Mouse (Mus musculus) myocyte (in vitro differentiated cells): ENCODE data around the gene 4930556J24Rik. TPM values are rescaled to one million over a fixed set of nuclear protein-coding genes. Genes with fewer than 3 reads are reported as not detected.

ENCODE experiments used
- H3K27me3 ChIP-seq: one replicate; pipeline ENCODE4 v1.6.1; 2011; ENCODE audit not compliant: control insufficient read depth, insufficient read depth, insufficient read length
- H3K36me3 ChIP-seq: one replicate; pipeline ENCODE4 v1.6.1; 2011; ENCODE audit not compliant: control insufficient read depth, insufficient read depth
- H3K4me2 ChIP-seq: one replicate; pipeline ENCODE4 v1.6.1; 2011; ENCODE audit warnings: low read depth, control low read depth
- H3K4me3 ChIP-seq: one replicate; pipeline ENCODE4 v1.5.1; 2011; ENCODE audit warnings: mild to moderate bottlenecking, control low read depth, moderate library complexity
- H3K79me2 ChIP-seq: one replicate; pipeline ENCODE4 v1.6.1; 2011; ENCODE audit not compliant: control insufficient read depth, insufficient read depth
- H3ac ChIP-seq: one replicate; pipeline ENCODE4 v1.6.1; 2011; ENCODE audit not compliant: control insufficient read depth, insufficient read length
- CEBPB ChIP-seq: IDR thresholded peaks from 2 replicates; pipeline ENCODE4 v1.6.1; 2011; ENCODE audit warnings: mild to moderate bottlenecking, moderate library complexity; ENCODE audit not compliant: poor library complexity, insufficient read depth, severe bottlenecking
- E2F4 ChIP-seq: IDR thresholded peaks from one replicate; pipeline ENCODE4 v1.6.1; 2011; ENCODE audit warnings: mild to moderate bottlenecking, control low read depth, moderate library complexity; ENCODE audit not compliant: insufficient read depth
- MAX ChIP-seq: IDR thresholded peaks from one replicate; pipeline ENCODE4 v1.6.1; 2011; ENCODE audit warnings: low read depth, mild to moderate bottlenecking, control low read depth
- MYOD1 ChIP-seq, 3 experiments: IDR thresholded peaks; one replicate each; pipeline ENCODE4 v1.6.1; 2011; ENCODE audit warnings: control low read depth in 2 of 3, low read depth in 2 of 3, mild to moderate bottlenecking in 2 of 3, moderate library complexity in 1 of 3; ENCODE audit not compliant: insufficient read length in 2 of 3, control insufficient read depth in 1 of 3
- MYOG ChIP-seq, 3 experiments: IDR thresholded peaks; one replicate each; pipeline ENCODE4 v1.6.1; 2011; ENCODE audit warnings: control low read depth in 2 of 3, low read depth in 2 of 3, mild to moderate bottlenecking in 2 of 3; ENCODE audit not compliant: insufficient read length in 2 of 3, control insufficient read depth in 1 of 3, insufficient read depth in 1 of 3
- POLR2A ChIP-seq: IDR thresholded peaks from one replicate; pipeline ENCODE4 v1.6.1; 2011; ENCODE audit warnings: low read depth, mild to moderate bottlenecking, control low read depth, moderate library complexity; ENCODE audit not compliant: insufficient read length
- POLR2AphosphoS2 ChIP-seq: IDR thresholded peaks from one replicate; pipeline ENCODE4 v1.6.1; 2011; ENCODE audit warnings: low read depth, control low read depth; ENCODE audit not compliant: insufficient read length
- REST ChIP-seq: IDR thresholded peaks from one replicate; pipeline ENCODE4 v1.6.1; 2011; ENCODE audit warnings: mild to moderate bottlenecking, control low read depth, moderate library complexity; ENCODE audit not compliant: insufficient read depth, insufficient read length
- SRF ChIP-seq: IDR thresholded peaks from one replicate; pipeline ENCODE4 v1.6.1; 2011; ENCODE audit warnings: low read depth; ENCODE audit not compliant: control insufficient read depth, insufficient read length
- TCF12 ChIP-seq: IDR thresholded peaks from one replicate; pipeline ENCODE4 v1.6.1; 2011; ENCODE audit warnings: mild to moderate bottlenecking, control low read depth; ENCODE audit not compliant: poor library complexity, insufficient read depth, severe bottlenecking
- TCF3 ChIP-seq: IDR thresholded peaks from one replicate; pipeline ENCODE4 v1.6.1; 2011; ENCODE audit warnings: low read depth, control low read depth; ENCODE audit not compliant: insufficient read length
- USF1 ChIP-seq: IDR thresholded peaks from one replicate; pipeline ENCODE4 v1.6.1; 2011; ENCODE audit warnings: low read depth, mild to moderate bottlenecking, control low read depth, moderate library complexity
- polyA plus RNA-seq: library from polyadenylated mRNA; unstranded; fragments of >200 nt; fragmentation: generic; extraction: Trizol; gene quantifications from one replicate; pipeline ENCODE4 v1.2.1, GENCODE M21; 2012; ENCODE audit warnings: missing spikeins

The 4930556J24Rik gene
- polyA plus RNA-seq, 1 experiment, result 0.14 TPM

DNA sequence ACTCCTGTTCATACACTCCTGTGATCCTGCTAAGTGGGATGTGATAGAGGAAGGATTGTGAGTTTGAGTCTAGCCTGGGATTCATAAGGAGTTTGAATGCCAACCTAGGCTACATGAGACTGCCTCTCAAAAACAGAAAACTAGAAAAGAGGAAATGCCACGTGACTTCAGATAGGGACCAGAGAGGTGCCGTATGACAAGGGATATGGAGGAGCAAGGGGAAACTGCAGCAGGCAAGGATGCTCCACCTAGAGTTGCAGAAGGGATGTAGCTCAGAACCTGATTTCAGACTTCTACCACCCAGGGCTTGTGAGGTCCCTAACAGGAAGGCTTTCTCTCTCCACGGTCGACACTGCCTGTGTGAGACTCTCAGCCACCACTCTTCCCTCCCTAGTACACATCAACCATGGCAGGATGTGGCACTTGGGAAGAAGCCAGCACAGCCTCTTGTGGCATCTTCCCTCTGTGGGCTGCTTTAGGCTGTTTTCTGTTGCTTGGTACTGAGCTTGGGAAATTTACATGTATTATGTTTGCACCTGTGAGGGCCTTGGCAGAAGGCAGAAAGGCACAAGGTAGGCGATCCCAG, 28.7 kb upstream of the 4930556J24Rik start:
- Histone ChIP-seq H3K27me3 (peaks cover 8% of the 10 kb centered on the region), H3K79me2 (no peaks in the 10 kb centered on the region), H3K4me2 (no peak overlapping the region), H3K36me3 (no peaks in the 10 kb centered on the region), H3ac (no peak overlapping the region), H3K4me3 (no peak overlapping the region)
- TF ChIP-seq REST, result no peak
- no peak for TF ChIP-seq TCF3
- no peak for TF ChIP-seq MYOG (IDR thresholded peaks at IDR 0.05; ENCODE audit: control insufficient read depth in 1 of 3, insufficient read depth in 1 of 3, insufficient read length in 2 of 3, low read depth in 2 of 3)
- TF ChIP-seq USF1, result no peak
- TF ChIP-seq POLR2AphosphoS2, result no peak
- no peak for TF ChIP-seq MAX
- TF ChIP-seq SRF, result no peak
- no peak for TF ChIP-seq E2F4
- no peak for TF ChIP-seq TCF12
- TF ChIP-seq MYOD1 (IDR thresholded peaks at IDR 0.05; ENCODE audit: control insufficient read depth in 1 of 3, insufficient read length in 2 of 3, low read depth in 2 of 3), result no peak
- no peak for TF ChIP-seq CEBPB
- no peak for TF ChIP-seq POLR2A

DNA sequence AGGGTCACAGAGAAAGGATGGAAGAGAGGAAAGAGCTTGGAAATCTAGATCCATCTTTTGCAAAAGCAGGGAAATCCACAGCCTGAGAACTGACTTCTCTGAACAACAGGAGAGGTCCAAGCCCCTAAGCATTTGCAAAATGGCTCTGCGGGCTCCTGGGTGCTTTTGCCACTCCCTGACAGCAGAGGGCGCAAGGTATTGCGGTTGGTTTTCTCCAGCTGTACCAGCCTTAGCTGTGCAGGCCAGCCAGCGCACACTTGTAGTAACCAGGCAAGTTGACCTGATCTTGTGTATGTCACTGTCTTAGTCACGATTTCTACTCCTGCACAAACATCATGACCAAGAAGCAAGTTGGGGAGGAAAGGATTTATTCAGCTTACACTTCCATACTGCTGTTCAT, 25.0 kb upstream of the 4930556J24Rik start:
- no peak overlapping the region for H3ac ChIP-seq
- no peak overlapping the region for H3K4me2 ChIP-seq
- no peak for TF ChIP-seq MYOG (IDR thresholded peaks at IDR 0.05; ENCODE audit: control insufficient read depth in 1 of 3, insufficient read depth in 1 of 3, insufficient read length in 2 of 3, low read depth in 2 of 3)
- TF ChIP-seq POLR2AphosphoS2, result no peak
- no peak for TF ChIP-seq POLR2A
- TF ChIP-seq USF1, result no peak
- TF ChIP-seq TCF3, result no peak
- TF ChIP-seq E2F4, result no peak
- TF ChIP-seq MAX, result no peak
- no peak for TF ChIP-seq SRF
- no peak for TF ChIP-seq REST
- TF ChIP-seq TCF12, result no peak
- TF ChIP-seq CEBPB, result no peak
- no peak for TF ChIP-seq MYOD1 (IDR thresholded peaks at IDR 0.05; ENCODE audit: control insufficient read depth in 1 of 3, insufficient read length in 2 of 3, low read depth in 2 of 3)
- no peaks in the 10 kb centered on the region for H3K27me3 ChIP-seq
- no peaks in the 10 kb centered on the region for H3K79me2 ChIP-seq
- no peaks in the 10 kb centered on the region for H3K36me3 ChIP-seq
- H3K4me3 ChIP-seq, result no peak overlapping the region

DNA sequence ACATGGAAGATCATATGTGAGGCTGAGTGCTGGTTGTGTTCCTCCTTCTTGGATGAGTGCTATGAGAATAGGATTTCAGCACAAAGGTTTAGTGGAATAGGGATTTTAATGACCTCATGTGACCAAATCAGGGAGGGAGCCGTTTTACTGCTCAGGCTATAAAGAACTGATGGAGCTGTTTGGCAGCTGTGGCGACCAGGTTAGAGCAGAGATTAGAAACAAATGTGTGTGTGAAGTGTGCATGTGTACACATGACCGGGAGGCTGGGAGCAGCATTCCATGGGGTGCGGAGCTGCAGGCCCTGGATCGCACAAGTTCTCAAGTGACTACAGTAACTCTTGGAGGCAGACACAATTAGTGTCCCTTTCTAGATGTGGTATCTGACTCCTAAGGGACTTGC, 23.0 kb upstream of the 4930556J24Rik start:
- no peaks in the 10 kb centered on the region for H3K27me3 ChIP-seq
- no peak for TF ChIP-seq MYOD1 (IDR thresholded peaks at IDR 0.05; ENCODE audit: control insufficient read depth in 1 of 3, insufficient read length in 2 of 3, low read depth in 2 of 3)
- H3K79me2 ChIP-seq, result no peaks in the 10 kb centered on the region
- H3ac ChIP-seq, result no peak overlapping the region
- H3K4me3 ChIP-seq, result no peak overlapping the region
- no peak overlapping the region for H3K4me2 ChIP-seq
- no peaks in the 10 kb centered on the region for H3K36me3 ChIP-seq

DNA sequence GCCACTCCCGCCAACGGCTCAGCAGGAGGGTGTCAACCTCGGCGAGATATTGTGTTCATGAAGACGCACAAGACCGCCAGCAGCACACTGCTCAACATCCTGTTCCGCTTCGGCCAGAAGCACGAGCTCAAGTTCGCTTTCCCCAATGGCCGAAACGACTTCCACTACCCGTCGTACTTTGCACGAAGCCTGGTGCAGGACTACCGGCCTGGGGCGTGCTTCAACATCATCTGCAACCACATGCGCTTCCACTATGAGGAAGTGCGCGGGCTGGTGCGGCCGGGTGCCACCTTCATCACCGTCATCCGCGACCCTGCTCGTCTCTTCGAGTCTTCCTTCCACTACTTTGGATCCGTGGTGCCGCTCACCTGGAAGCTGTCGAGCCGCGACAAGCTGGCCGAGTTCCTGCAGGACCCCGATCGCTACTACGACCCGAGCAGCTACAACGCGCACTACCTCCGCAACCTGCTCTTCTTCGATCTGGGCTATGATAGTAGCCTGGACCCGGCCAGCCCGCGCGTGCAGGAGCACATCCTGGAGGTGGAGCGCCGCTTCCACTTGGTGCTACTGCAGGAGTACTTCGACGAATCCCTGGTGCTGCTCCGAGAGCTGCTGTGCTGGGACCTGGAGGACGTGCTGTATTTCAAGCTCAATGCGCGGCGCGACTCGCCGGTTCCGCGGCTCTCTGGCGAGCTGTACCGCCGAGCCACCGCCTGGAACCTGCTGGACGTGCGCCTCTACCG, 21.6 kb upstream of the 4930556J24Rik start:
- no peak overlapping the region for H3K4me3 ChIP-seq
- no peaks in the 10 kb centered on the region for H3K79me2 ChIP-seq
- no peak overlapping the region for H3K4me2 ChIP-seq
- no peaks in the 10 kb centered on the region for H3K36me3 ChIP-seq
- H3ac ChIP-seq, result no peak overlapping the region
- no peaks in the 10 kb centered on the region for H3K27me3 ChIP-seq
- TF ChIP-seq TCF12, result no peak
- TF ChIP-seq USF1, result no peak
- TF ChIP-seq REST, result no peak

DNA sequence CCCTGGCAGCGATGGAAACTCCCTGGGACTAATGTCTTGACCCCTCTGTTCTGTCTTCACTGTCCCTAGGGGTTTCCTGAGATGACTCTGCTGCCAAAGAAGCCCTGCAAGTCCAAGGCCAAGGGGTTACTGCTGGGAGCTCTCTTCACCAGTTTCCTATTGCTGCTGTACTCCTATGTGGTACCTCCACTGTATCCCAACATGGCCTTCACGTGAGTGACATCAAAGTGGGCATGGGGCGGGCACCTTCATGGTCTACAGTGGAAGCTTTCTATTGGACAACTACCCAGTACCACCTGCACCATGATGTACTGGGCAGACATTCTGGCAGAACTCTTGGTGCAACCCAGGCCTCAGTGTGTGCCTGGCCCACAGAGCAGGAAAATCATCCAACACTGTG, 20.3 kb upstream of the 4930556J24Rik start:
- Histone ChIP-seq H3ac (no peak overlapping the region), H3K27me3 (no peaks in the 10 kb centered on the region)

More for the DNA sequence above, 20.3 kb upstream of the 4930556J24Rik start:
- Histone ChIP-seq H3K79me2 (no peaks in the 10 kb centered on the region), H3K36me3 (no peaks in the 10 kb centered on the region), H3K4me2 (no peak overlapping the region), H3K4me3 (no peak overlapping the region)
- TF ChIP-seq POLR2AphosphoS2, result no peak
- TF ChIP-seq E2F4, result no peak
